Mouse (Mus musculus) adrenal gland, postnatal 14 days (tissue): ENCODE results near the gene Bpifb1. TPM values are rescaled to one million over a fixed set of nuclear protein-coding genes. Genes with fewer than 3 reads are reported as not detected.
A peak's percentile ranks its signal among the peaks of the same experiment; 100 is the strongest.
"Not testable (repeated sequence)": the region's sequence is repeated elsewhere in the genome, so short reads cannot be mapped to it uniquely, and the experiment has no call there.

Experiments
- DNase-seq: peaks from one replicate; pipeline ENCODE4 v3.0.0; 2021; ENCODE audit warnings: mixed read lengths
- long read RNA-seq, 2 experiments: library from polyadenylated mRNA; stranded (forward); transcript quantifications; one replicate each; pipeline ENCODE4 v2.0.0; 2021
- total RNA-seq: library from RNA; stranded (reverse); gene quantifications from 2 replicates; pipeline ENCODE4 v1.2.3, GENCODE M21; 2021

The Bpifb1 gene
- total RNA-seq = not detected in 2 replicates
- long read RNA-seq, experiment 1 = 0 reads
- long read RNA-seq, experiment 2 = 0 reads

- DNase-seq = no peak
These were observed at the start of gene Bpifb1 for GRCm38 (mm10) chr2:154190546-154191258. Bpifb1 (plus strand) TSS chr2:154190818.

- DNase-seq = no peak
These were observed 48.0 kb upstream of the Bpifb1 start, which contains the start of gene Bpifa1 for GRCm38 (mm10) chr2:154142580-154142979. Bpifa1 (plus strand) TSS chr2:154142880.

DNA sequence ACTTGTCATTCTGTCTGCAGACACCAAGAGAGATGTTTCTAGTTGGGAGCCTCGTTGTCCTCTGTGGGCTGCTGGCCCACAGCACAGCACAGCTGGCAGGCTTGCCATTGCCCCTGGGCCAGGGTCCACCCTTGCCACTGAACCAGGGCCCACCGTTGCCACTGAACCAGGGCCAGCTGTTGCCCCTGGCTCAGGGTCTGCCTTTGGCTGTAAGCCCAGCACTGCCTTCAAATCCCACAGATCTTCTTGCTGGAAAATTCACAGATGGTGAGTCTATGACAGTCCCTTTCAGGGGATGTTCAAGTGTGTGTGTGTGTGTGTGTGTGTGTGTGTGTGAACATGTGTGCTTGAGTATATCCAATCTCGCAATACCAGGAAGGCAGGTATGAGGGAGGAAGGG, 46.9 kb upstream of the Bpifb1 start:
- no peak for DNase-seq

DNA sequence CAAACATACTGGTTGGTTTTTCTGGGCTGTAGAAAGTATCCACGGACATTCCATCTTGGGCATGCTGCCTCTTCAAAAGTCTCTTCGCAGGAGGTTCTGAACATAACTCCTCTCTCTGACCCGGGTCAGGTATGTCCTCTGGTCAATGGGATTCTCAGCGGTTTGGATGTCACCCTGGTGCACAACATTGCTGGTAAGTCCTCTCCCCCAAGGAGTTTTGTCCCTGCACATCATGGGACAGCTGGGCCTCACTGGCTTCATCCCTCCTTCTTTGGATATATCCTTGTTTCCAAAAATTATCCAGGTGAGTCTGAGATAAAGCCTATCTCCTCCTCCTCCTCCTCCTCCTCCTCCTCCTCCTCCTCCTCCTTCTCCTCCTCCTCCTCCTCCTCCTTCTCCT, 43.1 kb upstream of the Bpifb1 start:
- no peak for DNase-seq

DNA sequence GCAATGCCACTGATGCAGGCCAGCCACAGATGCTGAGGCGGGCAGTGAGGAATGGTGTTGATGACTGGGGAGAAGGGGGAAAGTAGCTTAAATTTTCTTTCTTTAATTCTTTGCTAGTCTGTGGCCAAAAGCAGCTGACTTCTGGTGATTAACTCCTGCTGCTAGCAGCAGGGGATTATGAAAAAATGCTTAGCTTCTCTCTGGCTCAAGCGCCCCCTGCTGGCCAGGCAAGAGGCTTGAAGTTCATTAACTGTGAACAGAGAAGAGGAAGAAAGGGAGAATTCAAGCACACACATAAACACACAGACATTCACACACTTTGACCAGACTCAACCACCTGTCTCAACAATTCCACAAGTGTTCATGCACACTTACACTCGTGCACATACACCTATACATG, 32.2 kb upstream of the Bpifb1 start:
- DNase-seq = peak; percentile 70

DNA sequence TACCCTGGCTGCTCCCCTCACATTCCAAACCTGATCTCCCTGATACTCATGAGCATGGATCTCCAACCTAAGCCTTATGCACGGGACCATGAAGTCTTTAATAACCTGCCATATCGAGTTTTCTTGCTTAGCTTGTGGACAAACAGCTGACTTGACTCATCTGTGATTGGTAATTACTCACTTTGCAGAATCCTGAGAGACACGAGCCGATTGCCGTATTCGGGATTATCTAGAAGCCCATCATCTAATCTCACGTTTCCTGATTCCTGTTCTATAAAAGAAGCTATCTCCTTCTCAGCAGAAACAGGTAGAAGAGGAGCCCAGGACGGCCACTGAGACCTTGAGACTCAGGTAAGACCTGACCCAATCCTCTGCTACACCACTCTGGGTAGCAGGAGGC, 28.3 kb upstream of the Bpifb1 start, which contains the start of gene Bpifa5:
Gene Bpifa5, plus strand, starts transcription at position 301 of the 400 bp plus-strand sequence.
- no peak for DNase-seq

- DNase-seq = no peak
These were observed 27.3 kb upstream of the Bpifb1 start for GRCm38 (mm10) chr2:154163306-154163705.

- DNase-seq = no peak
These were observed 21.4 kb upstream of the Bpifb1 start for GRCm38 (mm10) chr2:154169172-154169571.

DNA sequence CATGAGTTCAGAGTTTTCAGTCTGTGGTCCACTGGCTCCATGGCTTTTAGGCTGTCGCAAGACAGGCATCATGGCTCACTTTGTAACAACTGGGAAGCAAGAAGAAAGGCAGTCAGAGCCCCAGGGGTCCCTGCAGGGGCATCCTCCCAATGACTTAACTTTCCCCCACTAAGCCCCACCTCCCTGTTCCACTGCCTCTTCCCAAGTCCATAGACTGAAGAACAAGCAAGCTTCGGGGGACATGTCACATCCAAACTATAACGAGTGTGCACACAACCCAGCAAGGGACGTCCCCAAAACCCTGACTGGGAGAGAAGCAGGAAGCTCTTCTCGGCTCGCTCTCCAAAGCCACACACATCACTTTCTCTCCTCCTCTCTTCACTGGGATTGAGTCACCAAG, 19.0 kb upstream of the Bpifb1 start:
- DNase-seq = no peak

- DNase-seq = peak; percentile 52
These were observed 17.3 kb upstream of the Bpifb1 start for GRCm38 (mm10) chr2:154173313-154173712.

GRCm38 (mm10) chr2:154181900-154182299, 8.7 kb upstream of the Bpifb1 start:
- not testable (repeated sequence) for DNase-seq

- not testable (repeated sequence) for DNase-seq
These were observed 7.6 kb upstream of the Bpifb1 start for GRCm38 (mm10) chr2:154183061-154183460.

DNA sequence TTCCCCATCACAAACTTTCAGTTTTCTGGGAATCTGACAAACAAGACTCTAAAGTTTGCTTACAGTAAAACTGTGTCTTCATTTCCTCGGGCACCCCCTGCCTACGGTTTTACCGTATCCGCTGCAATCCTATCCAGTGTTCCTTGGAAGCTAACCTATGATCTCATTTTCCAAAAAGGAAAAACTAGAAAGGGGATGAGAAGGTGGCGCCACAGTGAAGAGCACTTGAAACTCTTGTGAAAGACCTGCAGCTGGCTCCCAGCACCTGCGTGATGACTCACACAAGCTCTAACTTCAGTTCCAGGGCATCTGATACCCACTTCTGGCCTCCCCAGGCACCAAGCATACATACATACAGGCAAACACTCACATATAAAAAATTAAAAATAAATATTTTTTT, 5.3 kb upstream of the Bpifb1 start:
- no peak for DNase-seq

- no peak for DNase-seq
These were observed 4.9 kb upstream of the Bpifb1 start for GRCm38 (mm10) chr2:154185748-154186147.

- peak; percentile 21 for DNase-seq
These were observed 3.1 kb upstream of the Bpifb1 start for GRCm38 (mm10) chr2:154187468-154187867.

GRCm38 (mm10) chr2:154189877-154190434, 662 bp upstream of the Bpifb1 start:
- DNase-seq = no peak

DNA sequence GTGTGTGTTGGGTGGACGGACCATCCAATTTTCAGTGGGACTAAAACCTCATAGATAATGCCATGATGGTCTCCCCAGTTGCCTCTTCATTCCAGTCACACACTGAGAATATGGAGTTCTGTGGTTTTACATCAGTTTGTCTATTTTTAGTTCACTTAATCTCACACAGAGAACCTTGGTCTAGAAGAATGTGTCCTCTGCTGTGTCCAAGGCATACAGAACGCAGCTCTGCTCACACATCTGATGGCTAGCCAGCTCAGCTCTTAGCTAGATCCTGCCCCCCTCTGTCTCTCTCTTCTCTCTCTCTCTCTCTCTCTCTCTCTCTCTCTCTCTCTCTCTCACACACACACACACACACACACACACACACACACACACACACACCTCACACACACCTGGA, 1.5 kb downstream of the Bpifb1 start:
- no peak for DNase-seq

DNA sequence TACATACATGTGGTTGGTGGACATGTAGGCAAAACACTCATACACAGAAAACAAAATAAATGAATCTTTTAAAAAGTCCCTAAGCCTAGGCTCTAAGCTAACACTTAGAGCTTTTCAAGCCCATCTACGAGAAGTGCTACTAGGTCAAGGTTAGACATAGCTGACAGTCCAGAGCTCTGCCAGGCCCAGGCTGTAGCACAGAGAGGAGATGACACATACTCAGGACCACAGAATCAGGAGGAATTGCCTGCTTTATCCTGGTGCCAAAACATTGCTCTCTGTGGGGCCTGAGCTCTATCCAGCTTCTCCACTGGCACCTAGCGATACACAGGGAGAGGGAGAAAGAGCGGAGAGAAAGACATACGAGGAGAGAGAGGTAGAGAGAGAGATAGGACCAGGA, 2.5 kb downstream of the Bpifb1 start:
- no peak for DNase-seq

DNA sequence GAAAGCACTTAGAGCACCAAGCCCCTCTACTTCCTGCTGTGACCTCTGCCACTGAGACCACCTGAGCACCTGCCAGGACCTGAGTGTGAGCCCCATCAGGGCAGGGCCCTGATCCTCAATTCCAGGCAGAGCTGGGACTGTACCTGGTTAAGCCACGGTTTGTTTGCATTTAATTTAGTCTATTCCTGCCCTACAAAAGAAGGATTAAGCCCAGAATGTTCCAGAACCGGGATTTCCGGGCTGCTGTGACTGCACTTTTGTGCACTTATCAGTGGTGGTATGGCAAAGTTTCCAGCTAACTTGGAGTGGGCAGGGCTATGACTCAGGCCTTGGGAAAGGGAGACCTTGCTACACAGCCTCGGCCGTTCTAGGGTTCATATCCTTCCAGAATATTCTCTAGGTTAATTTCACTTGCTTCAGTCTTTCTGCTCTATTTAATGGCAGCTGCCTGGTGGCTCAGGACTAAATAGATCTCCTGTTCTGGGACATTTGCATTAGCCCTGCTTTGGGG, 3.4 kb downstream of the Bpifb1 start:
- peak; percentile 65 for DNase-seq

DNA sequence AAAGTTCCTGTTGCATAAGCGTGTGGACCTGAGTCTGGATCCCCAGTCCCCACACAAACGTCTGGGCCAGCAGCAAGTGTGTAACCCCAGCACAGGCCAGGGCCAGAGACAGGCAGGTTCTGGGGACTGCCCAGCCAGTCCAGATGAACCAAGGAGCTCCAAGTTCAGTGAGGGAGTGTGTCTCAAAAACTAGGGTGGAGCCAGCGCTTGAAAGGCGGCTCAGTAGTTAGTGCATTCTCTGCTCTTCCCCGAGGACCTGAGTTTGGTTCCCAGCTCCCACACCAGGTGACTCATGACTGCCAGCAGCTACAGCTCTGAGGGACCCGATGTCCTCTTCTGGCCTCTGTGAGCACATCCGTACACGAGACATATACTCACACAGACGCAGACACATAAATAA, 6.4 kb downstream of the Bpifb1 start:
- DNase-seq = peak; percentile 1

- DNase-seq = no peak
These were observed 14.0 kb downstream of the Bpifb1 start for GRCm38 (mm10) chr2:154204630-154205029.

- DNase-seq = peak; percentile 73
These were observed 16.3 kb downstream of the Bpifb1 start for GRCm38 (mm10) chr2:154206908-154207307.

DNA sequence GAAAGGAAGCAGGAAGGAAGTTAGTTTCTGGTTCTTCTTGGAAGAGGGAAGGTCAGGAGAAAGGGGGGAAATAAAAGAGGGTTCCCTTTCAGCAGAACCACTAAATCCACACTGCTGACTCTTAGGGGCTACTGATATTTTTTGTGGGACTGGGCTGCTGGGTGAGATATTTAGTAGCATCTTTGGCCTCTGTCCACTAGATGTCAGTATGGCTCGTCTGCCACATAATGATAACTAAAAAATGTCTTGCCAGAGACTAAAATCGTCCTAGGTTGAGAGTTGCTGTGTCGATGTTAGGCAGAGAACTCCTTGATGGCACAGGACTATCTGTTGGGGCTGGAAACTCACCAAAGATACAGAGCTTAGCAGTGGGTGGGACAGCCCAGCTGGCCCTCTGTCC, 18.5 kb downstream of the Bpifb1 start:
- DNase-seq = no peak

DNA sequence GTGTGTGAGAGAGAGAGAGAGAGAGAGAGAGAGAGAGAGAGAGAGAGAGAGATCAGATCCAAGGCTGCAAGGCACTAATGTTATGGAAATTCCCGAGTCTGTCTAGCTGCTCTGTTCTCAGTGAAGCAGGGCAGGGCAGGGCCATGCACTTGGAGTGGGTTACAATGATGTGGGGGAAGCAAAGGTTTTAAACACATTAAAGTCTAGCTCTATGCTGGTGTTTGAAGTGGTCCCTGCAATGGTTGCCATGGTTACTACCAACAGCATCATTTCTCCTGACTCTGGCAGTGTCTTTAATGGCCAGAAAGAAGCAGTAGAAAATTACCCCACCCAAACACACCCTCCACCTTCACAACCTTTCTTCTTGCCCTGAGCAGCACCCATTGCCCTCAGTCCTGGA, 20.5 kb downstream of the Bpifb1 start:
- DNase-seq = no peak
